Mouse (Mus musculus) CD4-positive, CD25-positive, alpha-beta regulatory T cell, adult 4 months (primary cell): ENCODE results near the gene Zfp354a. TPM values are rescaled to one million over a fixed set of nuclear protein-coding genes. Genes with fewer than 3 reads are reported as not detected.
"Not testable (repeated sequence)": the region's sequence is repeated elsewhere in the genome, so short reads cannot be mapped to it uniquely, and the experiment has no call there.

Experiments used
- ATAC-seq: one replicate; pipeline ENCODE4 v1.8.0; 2017
- polyA plus RNA-seq, 2 experiments: library from polyadenylated mRNA; unstranded; fragments of 100-300 nt; shearing (Covaris generic); gene quantifications; one replicate each; pipeline ENCODE4 v1.2.1; 2017

The Zfp354a gene
- polyA plus RNA-seq, result not detected

- ATAC-seq, result no peak
Observed at GRCm38 (mm10) chr11:51059151-51059571, at the start of gene Zfp354a. Zfp354a (plus strand) TSS chr11:51059257.

GRCm38 (mm10) chr11:51011821-51012220 is 47.2 kb upstream of the Zfp354a start:
- no peak for ATAC-seq

- no peak for ATAC-seq
Observed at GRCm38 (mm10) chr11:51013936-51014335, 45.1 kb upstream of the Zfp354a start, which contains the start of gene Olfr54. Olfr54 (plus strand) TSS chr11:51014236.

GRCm38 (mm10) chr11:51016341-51016740 is 42.7 kb upstream of the Zfp354a start:
- no peak for ATAC-seq

- ATAC-seq, result not testable (repeated sequence)
Observed at GRCm38 (mm10) chr11:51026811-51027210, 32.2 kb upstream of the Zfp354a start.

GRCm38 (mm10) chr11:51029381-51029780 is 29.7 kb upstream of the Zfp354a start:
- ATAC-seq, result not testable (repeated sequence)

GRCm38 (mm10) chr11:51030225-51030624 is 28.8 kb upstream of the Zfp354a start:
- ATAC-seq, result no peak

- no peak for ATAC-seq
Observed at GRCm38 (mm10) chr11:51032851-51033250, 26.2 kb upstream of the Zfp354a start.

GRCm38 (mm10) chr11:51034141-51034540 is 24.9 kb upstream of the Zfp354a start:
- ATAC-seq, result not testable (repeated sequence)

- no peak for ATAC-seq
Observed at GRCm38 (mm10) chr11:51035951-51036350, 23.1 kb upstream of the Zfp354a start.

- ATAC-seq, result not testable (repeated sequence)
Observed at GRCm38 (mm10) chr11:51044776-51045175, 14.3 kb upstream of the Zfp354a start.

GRCm38 (mm10) chr11:51047809-51048208 is 11.2 kb upstream of the Zfp354a start, which contains the start of gene Olfr1375:
Olfr1375 (plus strand) TSS chr11:51048109.
- ATAC-seq, result not testable (repeated sequence)

- no peak for ATAC-seq
Observed at GRCm38 (mm10) chr11:51051678-51052077, 7.4 kb upstream of the Zfp354a start.

GRCm38 (mm10) chr11:51053230-51053629 is 5.8 kb upstream of the Zfp354a start:
- ATAC-seq, result no peak

- ATAC-seq, result no peak
Observed at GRCm38 (mm10) chr11:51059640-51060039, 583 bp downstream of the Zfp354a start.

- ATAC-seq, result no peak
Observed at GRCm38 (mm10) chr11:51060981-51061380, 1.9 kb downstream of the Zfp354a start.

- no peak for ATAC-seq
Observed at GRCm38 (mm10) chr11:51063276-51063675, 4.2 kb downstream of the Zfp354a start.

- ATAC-seq, result no peak
Observed at GRCm38 (mm10) chr11:51063841-51064240, 4.8 kb downstream of the Zfp354a start.

GRCm38 (mm10) chr11:51084527-51084926 is 25.5 kb downstream of the Zfp354a start:
- ATAC-seq, result no peak

- ATAC-seq, result no peak
Observed at GRCm38 (mm10) chr11:51085269-51085668, 26.2 kb downstream of the Zfp354a start.

- ATAC-seq, result no peak
Observed at GRCm38 (mm10) chr11:51107261-51107660, 48.2 kb downstream of the Zfp354a start.

GRCm38 (mm10) chr11:51110621-51111020 is 51.6 kb downstream of the Zfp354a start:
- no peak for ATAC-seq
